Mouse (Mus musculus): Measurements from ENCODE around the gene Rxfp2. TPM values are rescaled to one million over a fixed set of nuclear protein-coding genes. Genes with fewer than 3 reads are reported as not detected.

Gene Rxfp2
- total and polyA plus RNA-seq, 3 experiments: 0.16 TPM; not detected in 2

DNA sequence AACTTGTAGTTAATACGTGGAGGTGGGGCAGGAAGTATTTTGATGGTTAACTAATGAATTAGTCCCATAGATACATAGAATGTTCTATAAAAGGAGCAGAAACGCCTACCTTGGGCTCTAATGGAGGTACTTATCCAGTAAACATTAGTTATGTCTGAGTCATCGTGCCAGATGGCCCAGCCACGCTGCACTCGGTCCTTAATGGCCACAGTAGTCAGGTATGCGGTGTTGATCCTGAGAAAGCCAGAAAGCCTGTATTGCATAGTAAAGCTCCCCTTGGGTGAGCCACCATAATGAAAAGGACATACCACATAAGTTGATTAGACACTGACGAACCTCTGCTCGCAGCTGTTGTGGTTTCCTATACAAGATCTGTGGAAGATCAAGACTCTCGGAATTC, 107.4 kb downstream of the Rxfp2 start:
- TF ChIP-seq TAL1 (conservative IDR thresholded peaks at IDR 0.05; ENCODE audit: low read depth, low read length) (no peak), GATA2 (IDR thresholded peaks at IDR 0.05; ENCODE audit: borderline replicate concordance, low read depth, low read length) (no peak), CTCF (IDR thresholded peaks at IDR 0.05; ENCODE audit: low read depth, low read length) (no peak), GATA1 (IDR thresholded peaks at IDR 0.05; ENCODE audit: borderline replicate concordance, low read length) (no peak), POLR2AphosphoS5 (IDR thresholded peaks at IDR 0.05; ENCODE audit: insufficient replicate concordance, low read depth, low read length) (no peak)
- no peaks in the 10 kb centered on the region for H3K4me1 ChIP-seq (ENCODE audit: insufficient read depth, low read depth, low read length)
- H3K4me3 ChIP-seq (ENCODE audit: low read depth, low read length): no peak overlapping the region
- peaks cover 64% of the 10 kb centered on the region for H3K9me3 ChIP-seq (replicated peaks)
- no peaks in the 10 kb centered on the region for H3K27me3 ChIP-seq (ENCODE audit: insufficient read depth, low read length)
- no peak for DNase-seq (ENCODE audit: low spot score)
- no peaks in the 10 kb centered on the region for H3K36me3 ChIP-seq (replicated peaks)
- ATAC-seq (ENCODE audit: extremely low read depth, insufficient number of reproducible peaks, low FRiP score, poor library complexity, severe bottlenecking): no peak

GRCm38 (mm10) chr5:150128432-150128831, 110.0 kb downstream of the Rxfp2 start:
- Histone ChIP-seq H3K27me3 (ENCODE audit: insufficient read depth, low read length) (no peaks in the 10 kb centered on the region), H3K4me3 (ENCODE audit: low read depth, low read length) (no peak overlapping the region), H3K36me3 (replicated peaks) (no peaks in the 10 kb centered on the region), H3K4me1 (ENCODE audit: insufficient read depth, low read depth, low read length) (no peaks in the 10 kb centered on the region), H3K9me3 (replicated peaks) (peaks cover 63% of the 10 kb centered on the region)
- DNase-seq (ENCODE audit: low spot score) (no peak), ATAC-seq (ENCODE audit: extremely low read depth, insufficient number of reproducible peaks, low FRiP score, poor library complexity, severe bottlenecking) (no peak)
- no peak for TF ChIP-seq POLR2AphosphoS5 (IDR thresholded peaks at IDR 0.05; ENCODE audit: insufficient replicate concordance, low read depth, low read length)

- H3K9me3 ChIP-seq (replicated peaks): peaks cover 65% of the 10 kb centered on the region
- H3K4me1 ChIP-seq (ENCODE audit: insufficient read depth, low read depth, low read length): no peaks in the 10 kb centered on the region
- DNase-seq (ENCODE audit: low spot score): no peak
- H3K27me3 ChIP-seq (ENCODE audit: insufficient read depth, low read length): no peaks in the 10 kb centered on the region
- no peak for ATAC-seq (ENCODE audit: extremely low read depth, insufficient number of reproducible peaks, low FRiP score, poor library complexity, severe bottlenecking)
- H3K4me3 ChIP-seq (ENCODE audit: low read depth, low read length): no peak overlapping the region
- H3K36me3 ChIP-seq (replicated peaks): no peaks in the 10 kb centered on the region
- TF ChIP-seq GATA1 (IDR thresholded peaks at IDR 0.05; ENCODE audit: borderline replicate concordance, low read length): no peak
- TF ChIP-seq GATA2 (IDR thresholded peaks at IDR 0.05; ENCODE audit: borderline replicate concordance, low read depth, low read length): no peak
- TF ChIP-seq TAL1 (conservative IDR thresholded peaks at IDR 0.05; ENCODE audit: low read depth, low read length): no peak
- TF ChIP-seq CTCF (IDR thresholded peaks at IDR 0.05; ENCODE audit: low read depth, low read length): no peak
- TF ChIP-seq POLR2AphosphoS5 (IDR thresholded peaks at IDR 0.05; ENCODE audit: insufficient replicate concordance, low read depth, low read length): no peak
These were observed 111.7 kb downstream of the Rxfp2 start for GRCm38 (mm10) chr5:150130144-150130543.

DNA sequence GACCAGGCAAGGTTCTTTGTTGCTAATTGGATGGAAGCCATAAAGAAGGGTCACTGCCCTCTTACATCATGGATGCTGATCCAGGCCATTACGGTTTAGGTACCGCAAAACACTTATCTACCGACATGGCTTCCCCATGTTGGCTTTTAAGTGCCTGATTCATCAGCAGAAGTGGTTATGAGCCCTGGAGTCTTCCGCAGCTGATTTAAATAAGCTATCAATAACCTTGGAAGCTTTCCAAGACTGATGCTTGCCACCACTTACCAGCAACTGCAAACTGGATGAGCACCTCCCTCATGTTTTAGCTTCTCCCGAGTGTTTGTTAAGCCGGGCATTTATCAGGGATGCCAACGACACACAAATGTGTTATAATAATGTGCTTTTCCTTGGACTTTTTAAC, 112.7 kb downstream of the Rxfp2 start:
- no peak overlapping the region for H3K4me3 ChIP-seq (ENCODE audit: low read depth, low read length)
- peaks cover 63% of the 10 kb centered on the region for H3K9me3 ChIP-seq (replicated peaks)
- H3K27me3 ChIP-seq (ENCODE audit: insufficient read depth, low read length): no peaks in the 10 kb centered on the region
- ATAC-seq (ENCODE audit: extremely low read depth, insufficient number of reproducible peaks, low FRiP score, poor library complexity, severe bottlenecking) (no peak), DNase-seq (ENCODE audit: low spot score) (no peak)
- no peaks in the 10 kb centered on the region for H3K36me3 ChIP-seq (replicated peaks)
- no peaks in the 10 kb centered on the region for H3K4me1 ChIP-seq (ENCODE audit: insufficient read depth, low read depth, low read length)
- TF ChIP-seq GATA1 (IDR thresholded peaks at IDR 0.05; ENCODE audit: borderline replicate concordance, low read length) (no peak), GATA2 (IDR thresholded peaks at IDR 0.05; ENCODE audit: borderline replicate concordance, low read depth, low read length) (no peak), TAL1 (conservative IDR thresholded peaks at IDR 0.05; ENCODE audit: low read depth, low read length) (no peak), POLR2AphosphoS5 (IDR thresholded peaks at IDR 0.05; ENCODE audit: insufficient replicate concordance, low read depth, low read length) (no peak), CTCF (IDR thresholded peaks at IDR 0.05; ENCODE audit: low read depth, low read length) (no peak)

Other genes with a start within 250 kb of the Rxfp2 start
- 5.5 and 10.9 TPM in 2 replicates for gene Fry, start 100.0 kb downstream of the Rxfp2 start, total RNA-seq (2014; fragmentation: Nextera tagmentation)
- 2.7 and 3.2 TPM in 2 replicates for gene Fry, start 100.0 kb downstream of the Rxfp2 start, total RNA-seq (2017)
- 1.7 and 2.6 TPM in 2 replicates for gene Fry, start 100.0 kb downstream of the Rxfp2 start, polyA plus RNA-seq (2012)

Data from G1E (cell line).